Mouse (Mus musculus): ENCODE results near the gene Surf4.

The Surf4 gene

DNA sequence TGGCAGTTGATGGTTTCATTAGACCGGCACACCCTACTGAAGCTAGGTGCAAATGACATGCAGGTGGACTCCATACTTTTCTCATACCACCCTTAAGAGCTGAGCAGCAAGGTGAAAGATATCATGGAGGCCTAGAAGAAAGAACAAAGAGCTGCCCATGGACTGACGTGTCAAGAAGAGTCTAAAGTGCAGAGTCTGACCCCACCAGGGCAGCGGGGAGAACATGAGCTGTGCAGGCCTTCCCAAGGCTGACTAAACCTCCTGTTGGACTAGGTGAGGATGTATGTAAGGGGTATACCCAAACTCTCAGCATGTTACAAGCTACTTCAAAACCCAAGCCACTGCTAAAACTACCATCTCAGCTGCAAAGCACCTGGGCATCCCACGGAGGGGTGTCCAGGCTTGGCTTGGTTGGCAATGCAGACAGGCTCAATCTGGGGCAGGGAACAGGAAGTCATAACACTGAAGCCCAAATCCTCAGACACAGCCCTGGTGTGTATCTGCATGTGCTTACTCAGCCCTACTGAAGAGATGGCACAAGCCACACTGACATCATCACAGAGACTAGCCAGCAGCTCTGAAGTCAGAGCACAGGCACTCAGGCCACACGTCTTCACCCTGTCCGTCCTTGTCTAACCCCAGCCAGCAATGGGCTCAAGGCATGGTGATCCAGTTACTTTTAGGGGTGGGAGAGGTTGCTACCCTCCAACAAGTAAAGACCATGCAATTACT, 5.8 kb downstream of the Surf4 start:
- no peak for DNase-seq

DNA sequence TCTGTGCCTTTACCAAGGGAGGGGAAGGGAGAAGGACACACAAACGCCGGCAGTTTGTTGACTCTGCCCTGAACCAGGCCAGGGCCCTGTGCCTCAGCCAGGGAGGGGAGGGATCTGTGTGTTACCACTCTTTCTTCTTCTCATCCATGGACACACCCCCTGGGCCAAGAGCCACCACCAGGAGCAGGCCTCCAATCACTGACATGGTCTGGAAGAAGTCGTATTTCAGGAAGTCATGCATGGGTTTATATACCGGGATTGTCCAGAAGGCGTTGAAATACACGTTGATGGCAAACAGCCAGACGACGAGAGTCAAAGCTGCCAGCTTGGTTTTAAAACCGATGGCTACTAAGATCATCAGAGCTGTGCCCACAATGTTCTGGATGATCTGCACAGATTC, 11.9 kb downstream of the Surf4 start:
- DNase-seq: no peak

DNA sequence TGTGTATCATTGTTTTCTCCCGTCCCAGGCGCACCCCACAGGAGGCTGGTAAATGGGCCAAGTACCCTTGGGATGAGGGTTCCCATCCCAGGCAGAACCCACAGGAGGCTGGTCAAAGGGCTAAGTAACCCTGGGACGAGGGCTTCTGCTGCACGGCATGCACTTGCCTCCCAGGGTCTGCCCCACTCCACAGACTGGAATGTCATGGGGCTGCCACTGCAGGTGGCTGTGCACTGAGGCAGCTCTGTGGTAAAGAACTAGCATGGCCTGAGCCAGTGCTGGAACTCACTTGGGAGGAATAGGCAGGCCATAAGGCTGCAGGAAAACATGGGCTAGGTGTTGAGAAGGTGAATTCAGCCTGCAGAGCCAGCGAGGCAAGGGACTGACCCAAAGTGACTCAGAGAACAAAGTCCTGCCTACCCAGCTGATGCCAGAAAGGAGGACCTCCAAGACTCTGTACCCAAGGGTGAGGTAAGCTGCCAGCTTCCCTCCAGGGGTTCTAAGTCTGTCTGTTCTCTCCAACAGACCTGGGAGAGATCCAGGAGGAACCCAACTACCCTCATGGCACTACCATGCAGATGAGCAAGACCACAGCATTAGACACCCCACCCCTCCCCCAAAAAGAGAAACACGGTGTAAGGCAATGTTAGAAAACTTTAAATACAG, 13.4 kb downstream of the Surf4 start:
- DNase-seq: no peak

DNA sequence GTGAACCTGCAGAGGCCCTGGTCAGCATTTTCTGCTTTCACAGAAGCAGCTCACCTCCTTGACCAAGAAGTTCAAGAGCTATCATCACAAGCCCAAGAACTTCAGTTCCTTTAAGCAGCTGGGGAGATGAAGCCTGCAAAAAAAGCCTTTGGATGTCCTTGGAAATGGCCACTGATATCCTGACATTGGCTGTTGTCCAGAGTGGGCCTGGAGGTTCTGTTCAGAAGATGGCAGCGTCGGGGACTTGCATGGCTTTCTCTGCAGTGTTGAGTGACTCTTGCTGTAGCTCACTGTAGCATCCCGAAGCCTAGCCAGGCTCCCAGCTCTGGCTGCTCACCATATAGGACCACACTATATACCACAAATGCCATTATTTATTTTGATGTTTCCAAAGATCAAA, 14.0 kb downstream of the Surf4 start:
- DNase-seq: no peak

DNA sequence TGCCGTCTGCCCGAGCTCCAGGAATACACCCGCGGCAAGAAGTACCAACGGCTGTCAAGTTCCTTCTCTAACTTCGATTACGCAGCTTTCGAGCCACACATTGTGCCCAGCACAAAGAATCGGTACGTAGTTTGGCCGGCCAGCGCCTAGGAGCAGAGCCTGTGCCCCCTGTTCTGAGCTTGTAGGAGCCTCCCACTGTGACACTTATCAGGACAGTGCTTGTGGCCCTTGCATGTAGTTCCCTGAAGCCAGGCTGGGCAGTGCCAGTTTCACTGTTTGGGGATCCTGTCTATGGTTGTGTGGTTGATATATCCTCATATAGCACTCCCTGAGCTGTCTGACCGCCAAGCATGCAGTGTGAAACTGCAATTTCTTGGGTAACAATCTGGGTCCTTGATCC, 17.0 kb downstream of the Surf4 start:
- no peak for DNase-seq

DNA sequence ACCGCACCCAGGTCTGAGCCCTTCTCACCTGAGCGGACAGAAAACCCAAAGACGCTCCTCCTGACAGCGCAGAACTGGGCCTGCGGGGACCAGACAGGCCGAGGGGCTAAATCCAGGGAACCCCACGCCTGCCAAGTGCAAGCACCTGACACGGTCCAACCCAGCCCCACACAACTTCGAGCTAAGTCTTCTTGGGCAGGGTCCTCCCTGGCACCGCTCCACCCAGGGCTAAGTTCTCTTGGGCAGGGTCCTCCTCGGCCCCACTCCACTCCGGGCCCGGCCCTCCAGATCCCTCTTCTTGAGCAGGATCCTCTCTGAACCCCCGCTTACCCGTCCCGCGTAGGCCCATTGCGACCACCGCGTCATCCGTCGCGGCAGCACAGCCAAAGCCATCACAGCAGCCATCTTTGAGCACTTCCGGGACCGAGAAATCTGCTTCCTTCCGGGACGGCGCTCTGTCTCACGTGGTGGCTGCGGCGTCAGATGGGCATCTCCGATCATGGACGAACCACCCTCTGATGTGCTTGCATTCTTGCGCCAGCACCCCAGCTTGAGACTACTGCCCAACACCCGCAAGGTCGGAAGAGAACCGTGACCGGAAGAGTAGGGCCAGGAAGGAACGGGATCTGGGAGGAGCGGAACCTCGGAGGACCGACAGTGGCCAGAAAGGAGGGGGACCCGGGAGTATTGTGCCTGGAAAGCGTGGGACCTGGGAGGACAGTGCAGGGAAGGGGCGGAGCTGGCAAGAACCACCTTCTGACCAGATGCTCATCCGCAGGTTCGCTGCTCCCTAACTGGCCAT, 17.6 kb downstream of the Surf4 start, which contains the start of the genes Surf2 and Surf1:
TSS of gene Surf2 (plus strand) at position 441 of the 802 bp plus-strand sequence.
TSS of gene Surf1 (minus strand) at position 604 of the 802 bp plus-strand sequence.
- peak; percentile 85 for DNase-seq

DNA sequence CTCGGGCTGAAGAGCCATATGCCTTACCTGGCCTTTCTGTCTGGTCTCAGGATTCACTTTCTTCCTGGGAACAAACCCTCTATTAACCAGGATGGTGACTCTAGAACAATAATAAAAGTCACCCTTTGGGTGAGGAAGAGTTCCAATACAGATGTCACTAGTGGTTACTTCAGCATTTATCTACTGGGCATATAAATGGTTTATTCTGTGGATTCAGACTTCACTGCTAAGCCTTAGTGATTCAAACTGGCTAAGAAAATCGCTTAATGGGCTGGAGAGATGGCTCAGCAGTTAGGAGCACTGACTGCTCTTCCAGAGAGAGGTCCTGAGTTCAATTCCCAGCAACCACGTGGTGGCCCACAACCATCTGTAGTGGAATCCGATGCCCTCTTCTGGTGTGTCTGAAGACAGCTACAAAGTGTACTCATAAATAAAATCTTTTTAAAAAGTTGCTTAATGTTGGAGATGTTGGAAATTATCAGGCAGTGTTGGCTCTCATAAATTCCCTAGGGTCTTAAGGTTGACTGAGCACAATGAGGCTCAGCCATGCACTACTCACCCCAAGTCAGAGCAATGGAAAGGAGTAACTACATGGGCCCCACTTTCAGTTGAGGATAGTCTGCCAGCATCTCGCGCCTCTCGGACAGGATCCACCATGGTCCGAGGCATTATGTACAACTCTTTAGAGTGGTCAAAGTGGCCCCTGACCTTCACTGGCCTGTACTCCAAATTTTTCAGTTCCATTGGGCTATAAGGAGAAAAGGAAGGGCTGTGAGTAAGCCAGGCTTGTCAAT, 19.4 kb downstream of the Surf4 start:
- peak; percentile 7 for DNase-seq

DNA sequence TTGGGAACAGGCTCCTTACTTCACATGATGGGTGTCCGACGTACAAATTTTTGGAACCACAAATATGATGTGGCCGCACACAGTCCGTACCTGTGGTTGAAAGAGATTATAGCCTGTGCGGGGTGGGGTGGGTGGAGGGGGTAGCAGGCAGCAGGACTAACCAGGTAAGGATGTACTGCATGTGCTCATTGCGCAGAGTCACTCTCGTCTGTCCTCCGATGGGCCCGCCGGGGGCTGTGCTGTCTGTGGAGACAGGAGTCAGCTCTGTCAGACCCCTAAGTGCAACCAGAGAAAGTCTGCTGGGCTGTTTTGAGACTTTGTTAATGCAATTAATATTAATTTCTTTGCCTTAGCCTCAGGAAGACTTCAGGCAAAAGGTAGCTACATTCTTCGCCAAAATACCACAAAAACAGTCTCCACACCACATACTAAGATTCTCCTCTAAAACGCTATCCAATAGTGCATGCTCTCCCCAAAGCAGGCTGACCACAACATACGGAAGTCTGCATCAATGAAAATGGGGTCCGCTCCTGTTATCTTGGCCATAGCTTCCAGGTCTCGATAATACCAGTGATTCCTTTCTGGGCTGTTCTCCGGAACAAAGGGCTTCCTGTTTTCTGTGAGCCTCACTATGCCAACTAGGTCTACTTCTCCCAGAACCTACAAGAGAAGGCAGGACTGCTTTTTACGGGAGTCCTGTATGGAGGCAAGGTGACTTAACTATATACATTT, 20.1 kb downstream of the Surf4 start:
- DNase-seq: peak; percentile 22

DNA sequence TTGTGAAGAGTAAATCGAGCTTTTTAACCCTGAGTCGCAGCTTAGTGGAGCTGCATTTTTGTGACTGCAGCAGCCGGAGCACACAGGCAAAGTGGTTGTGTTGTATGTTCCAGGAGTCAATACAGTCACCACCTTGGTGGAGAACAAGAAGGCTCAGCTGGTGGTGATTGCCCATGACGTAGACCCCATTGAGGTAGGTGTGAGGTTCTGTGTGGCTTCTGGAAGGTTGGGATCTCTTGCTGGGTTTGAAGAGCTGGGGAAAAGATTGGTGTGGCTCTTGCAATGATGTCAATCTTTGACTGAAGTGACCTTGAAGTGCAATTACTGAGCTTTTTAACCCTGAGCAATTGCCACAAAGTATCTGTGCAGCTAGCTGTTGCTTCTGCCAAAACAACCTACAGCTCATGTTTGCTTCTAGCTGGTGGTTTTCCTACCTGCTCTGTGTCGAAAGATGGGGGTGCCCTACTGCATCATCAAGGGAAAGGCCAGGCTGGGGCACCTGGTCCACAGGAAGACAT, 21.4 kb downstream of the Surf4 start:
- DNase-seq: peak; percentile 32

DNA sequence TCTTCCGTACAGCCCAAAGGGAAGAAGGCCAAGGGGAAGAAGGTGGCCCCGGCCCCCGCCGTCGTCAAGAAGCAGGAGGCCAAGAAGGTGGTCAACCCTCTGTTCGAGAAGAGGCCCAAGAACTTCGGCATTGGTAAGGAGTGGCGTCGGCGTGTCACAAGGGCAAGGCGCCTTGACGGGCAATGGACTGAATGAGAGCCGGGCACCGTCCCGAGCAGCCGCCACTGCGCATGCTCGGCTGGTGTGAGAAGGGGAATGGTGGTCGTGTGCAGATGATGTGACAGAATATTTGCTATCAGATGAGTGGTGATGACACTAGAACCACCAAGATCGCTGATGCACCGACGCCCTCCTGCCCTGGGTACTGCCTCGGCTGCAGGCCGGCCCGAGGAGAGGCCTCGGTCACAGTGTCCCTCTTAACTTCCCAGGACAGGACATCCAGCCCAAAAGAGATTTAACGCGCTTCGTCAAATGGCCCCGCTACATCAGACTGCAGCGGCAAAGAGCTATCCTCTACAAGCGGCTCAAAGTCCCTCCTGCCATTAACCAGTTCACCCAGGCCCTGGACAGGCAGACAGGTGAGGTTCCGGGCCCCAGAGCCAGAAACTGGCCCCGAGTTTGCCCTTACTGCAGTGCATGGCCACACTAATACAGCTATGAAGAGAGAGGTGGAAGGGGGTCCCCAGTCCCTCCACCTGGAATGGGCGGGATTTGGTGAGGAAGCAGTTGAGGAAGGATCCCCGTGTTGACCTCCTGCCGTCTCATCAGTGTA, 22.5 kb downstream of the Surf4 start:
- DNase-seq: peak; percentile 50

DNA sequence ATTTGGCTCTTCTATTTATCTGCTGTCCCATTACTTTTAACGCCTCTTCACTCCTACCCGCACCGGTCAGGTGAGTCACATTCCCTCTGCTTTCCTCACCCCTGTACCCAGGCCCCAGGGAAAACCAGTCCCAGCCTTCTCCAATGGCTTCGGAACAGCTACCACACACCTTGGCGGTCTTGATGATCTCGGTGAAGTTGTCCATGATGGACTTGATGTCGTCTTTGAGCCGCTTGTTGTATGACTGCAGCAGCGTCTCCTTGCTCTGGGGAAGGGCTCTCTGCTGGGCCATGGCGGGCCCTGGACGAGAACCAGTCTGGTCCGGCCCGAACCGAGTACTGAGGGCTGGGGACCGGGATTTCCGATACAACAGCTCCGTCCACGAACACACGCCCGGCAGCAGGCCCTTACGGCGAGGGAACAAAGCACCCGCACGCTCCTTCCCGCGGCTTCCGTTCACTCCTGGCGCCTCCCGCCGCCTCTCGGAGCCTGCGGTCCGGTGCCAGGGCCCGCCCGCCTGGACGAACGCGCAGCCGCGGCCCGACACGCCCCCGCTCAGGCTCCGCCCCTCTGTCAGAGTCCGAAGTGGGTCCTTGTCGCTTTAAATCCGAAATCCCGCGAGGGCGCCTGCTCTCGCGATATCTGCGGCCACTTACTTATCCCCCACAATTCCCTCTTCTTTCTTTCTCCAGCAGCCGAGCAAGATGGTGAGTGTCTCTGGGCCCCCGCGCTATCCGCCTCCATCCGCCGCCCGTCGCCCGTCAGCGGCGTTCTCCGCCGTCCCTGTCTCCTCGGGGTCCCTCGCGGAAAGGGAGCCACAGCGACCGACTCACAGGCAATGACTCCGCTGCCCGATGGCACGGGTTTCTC, 23.4 kb downstream of the Surf4 start, which contains the start of the genes Med22 and Rpl7a:
TSS of gene Med22 (minus strand) at position 554 of the 870 bp plus-strand sequence.
TSS of gene Rpl7a (plus strand) at position 641 of the 870 bp plus-strand sequence.
- DNase-seq: peak; percentile 99

DNA sequence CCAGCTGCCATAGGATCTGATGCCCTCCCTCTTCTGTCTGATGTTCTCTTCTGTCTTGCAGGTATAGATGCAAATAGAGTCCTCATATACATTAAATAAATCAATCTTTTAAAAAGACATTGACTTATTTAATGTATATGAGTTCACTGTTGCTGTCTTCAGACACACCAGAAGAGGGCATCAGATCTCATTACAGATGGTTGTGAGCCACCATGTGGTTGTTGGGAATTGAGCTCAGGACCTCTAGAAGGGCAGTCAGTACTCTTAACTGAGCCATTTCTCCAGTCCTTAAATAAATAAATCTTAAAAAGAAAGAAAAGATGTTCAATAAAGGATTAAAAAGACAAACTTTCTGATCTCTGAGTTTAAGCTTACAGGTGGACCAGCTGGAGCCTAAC, 24.3 kb downstream of the Surf4 start:
- no peak for DNase-seq

DNA sequence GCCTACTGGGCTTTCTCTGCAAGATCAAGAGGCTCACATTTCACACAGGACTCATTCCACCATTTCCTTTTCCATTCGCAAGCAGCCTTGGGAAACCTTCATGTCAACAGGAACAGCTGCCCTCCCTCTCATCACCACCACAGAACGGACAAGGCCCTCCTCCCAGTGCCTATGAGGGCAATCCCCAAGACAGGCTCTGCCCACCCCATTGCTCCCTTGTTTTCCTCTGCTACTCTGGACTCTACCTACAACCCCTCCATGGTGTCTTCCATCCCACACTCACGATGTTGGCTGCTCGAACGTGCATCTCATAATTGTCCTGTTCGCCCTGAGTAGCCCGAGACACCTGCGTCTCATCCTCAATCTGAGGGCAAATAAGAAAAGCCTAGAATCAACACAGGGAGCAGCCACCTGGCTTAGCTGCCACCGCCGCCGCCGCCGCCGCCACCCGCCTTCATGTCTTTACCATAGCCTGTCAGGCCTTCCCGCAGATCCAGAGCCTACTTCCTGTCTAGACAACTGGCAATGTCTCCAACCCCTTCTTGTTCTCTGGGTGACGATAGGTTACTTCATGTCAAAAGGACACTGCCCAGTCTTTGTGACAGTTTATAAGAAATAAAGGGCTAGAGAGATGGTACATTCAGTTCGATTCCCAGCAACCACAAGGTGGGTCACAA, 24.9 kb downstream of the Surf4 start:
- DNase-seq: peak; percentile 39

DNA sequence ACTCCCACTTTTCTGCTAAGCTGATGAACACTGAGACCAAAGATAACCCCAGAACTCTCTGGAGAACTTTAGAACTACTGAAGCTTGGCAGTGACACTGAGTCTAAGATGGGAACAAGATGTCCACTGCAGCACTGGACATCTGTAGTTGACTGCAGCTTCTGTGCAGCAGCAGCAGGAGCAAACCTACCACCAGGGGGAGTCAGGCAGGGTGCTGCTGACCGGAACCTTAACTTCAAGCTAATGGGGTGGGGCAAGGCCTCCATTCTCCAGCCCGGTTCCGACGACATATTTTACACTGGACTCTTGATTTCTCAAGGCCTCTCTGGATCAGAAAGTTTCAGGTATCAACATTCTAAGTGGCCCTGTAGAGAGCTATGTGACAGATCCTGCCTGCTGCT, 26.6 kb downstream of the Surf4 start:
- DNase-seq: peak; percentile 42

DNA sequence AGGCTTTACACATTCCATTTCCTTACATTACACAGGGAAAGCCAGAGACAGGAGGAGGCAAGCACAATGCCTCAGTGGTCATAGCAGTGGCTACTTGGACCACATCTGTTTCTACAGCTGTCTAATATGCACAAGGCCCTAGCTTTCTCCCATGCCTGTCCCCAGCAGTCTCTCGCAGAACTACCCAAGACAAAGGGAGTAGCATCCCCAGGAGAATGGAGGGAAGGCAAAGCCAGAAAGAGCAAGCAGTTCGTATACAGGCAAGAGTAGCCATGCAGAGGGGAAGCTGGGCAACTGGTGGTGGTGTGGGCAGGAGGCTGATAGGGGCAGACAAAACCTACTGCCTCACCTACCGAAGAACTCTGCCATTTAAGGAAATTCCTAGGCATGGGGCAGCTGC, 27.3 kb downstream of the Surf4 start:
- DNase-seq: no peak

DNA sequence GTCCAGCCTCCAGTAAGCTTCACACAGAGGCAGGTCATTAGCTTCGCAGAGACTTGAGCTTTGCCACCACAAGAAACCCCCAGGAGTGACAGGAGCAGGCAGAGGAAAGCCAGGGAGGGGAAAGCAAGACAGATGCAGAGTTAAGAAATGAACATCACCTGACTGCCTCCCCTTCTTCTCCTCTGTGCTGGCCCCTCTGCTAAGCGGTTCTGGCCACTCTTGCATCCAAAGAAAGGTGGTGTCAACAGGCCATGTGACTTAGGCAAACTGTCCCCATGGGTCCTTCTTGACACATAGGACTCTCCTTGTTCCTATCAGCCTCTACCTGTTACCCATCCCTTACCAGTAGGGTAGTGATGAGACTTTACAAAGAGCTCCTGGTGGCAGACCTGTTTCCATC, 27.8 kb downstream of the Surf4 start:
- no peak for DNase-seq

DNA sequence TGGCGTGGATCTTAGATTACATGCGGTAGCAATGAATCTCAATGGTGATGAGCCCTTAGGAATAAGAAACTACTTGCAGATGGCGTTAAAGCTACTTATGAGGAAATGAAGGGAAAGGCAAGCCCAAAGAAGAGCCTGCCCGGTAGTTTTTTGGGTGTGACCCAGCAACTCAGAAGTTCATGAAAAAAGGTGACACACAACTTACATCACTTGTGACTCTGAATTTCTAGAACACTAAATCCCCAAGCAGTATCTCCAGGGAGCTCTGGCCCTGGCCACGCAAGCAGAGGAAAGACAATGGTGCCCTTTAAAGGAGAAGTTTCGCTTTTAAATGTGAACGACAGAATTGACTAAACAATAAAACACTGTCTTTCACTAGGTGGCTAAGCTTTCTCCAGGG, 30.4 kb downstream of the Surf4 start:
- DNase-seq: no peak

DNA sequence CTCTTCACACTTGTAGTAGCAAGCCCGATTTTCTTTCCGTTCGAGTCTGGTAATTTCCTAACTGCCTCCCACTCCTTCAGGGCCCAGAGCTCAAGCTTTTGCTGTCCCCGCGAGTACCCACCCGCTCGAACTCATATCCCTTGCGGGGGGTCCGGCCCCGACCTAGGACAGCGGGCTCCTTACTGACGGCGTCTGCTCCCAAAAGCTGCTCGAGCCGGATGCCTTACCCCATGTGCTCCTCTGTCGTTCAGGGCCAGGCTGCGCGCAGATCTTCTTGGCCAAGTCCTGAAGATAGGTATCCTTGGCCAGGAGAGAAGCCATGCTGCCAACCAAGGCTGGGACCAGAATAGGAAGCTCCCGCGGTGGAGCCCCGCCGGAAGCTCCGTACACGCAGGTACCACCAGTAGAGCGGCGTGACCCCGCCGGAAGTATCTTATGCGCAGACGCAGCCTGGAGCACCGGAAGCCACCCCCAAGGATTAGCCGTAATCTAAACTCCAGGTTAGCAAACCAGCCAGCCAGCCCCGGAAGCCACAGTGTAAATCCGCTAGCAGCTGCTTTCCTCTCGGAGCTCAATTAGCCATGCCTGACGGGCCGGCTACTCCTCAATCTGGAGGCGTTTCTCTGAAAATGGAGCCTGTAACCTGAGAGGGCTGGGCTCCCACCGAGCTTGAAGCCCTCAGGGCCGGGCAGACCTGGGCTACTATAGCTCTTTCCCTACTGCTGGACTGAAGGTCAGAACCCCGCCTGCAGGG, 31.1 kb downstream of the Surf4 start, which contains the start of gene Surf6:
TSS of gene Surf6 (minus strand) at position 413 of the 754 bp plus-strand sequence.
- DNase-seq: peak; percentile 95

Data from cerebellum, adult 9-11 months (tissue).